Mouse (Mus musculus): ENCODE data around the gene Nsun7. TPM values are rescaled to one million over a fixed set of nuclear protein-coding genes. Genes with fewer than 3 reads are reported as not detected.
A peak's percentile ranks its signal among the peaks of the same experiment; 100 is the strongest.
"Not testable (repeated sequence)": the region's sequence is repeated elsewhere in the genome, so short reads cannot be mapped to it uniquely, and the experiment has no call there.

The Nsun7 gene
- polyA plus RNA-seq, 1 experiment from 2014 or later, result 1.9 TPM

DNA sequence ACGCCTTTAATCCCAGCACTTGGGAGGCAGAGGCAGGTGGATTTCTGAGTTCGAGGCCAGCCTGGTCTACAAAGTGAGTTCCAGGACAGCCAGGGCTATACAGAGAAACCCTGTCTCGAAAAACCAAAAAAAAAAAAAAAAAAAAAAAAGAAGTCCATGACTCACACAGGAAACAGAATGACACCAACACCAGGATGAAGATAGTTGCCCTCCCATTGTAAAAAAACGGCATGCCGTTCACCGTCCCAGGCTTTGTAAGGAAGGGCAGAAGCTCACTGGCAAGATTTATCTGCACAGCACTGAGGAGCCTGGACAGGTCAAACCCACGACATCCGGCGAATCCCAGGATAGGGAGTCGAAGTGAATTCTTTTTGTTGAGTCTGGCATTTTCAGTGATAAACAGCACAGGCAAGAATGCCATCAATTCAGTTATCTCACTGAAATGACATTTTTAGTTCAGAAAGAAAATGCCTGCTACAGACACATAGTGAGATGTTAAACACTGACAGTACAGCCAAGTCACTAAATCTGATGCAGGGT, 13.7 kb upstream of the Nsun7 start:
- no peaks in the 10 kb centered on the region for H3K36me3 ChIP-seq (ENCODE audit: poor library complexity, severe bottlenecking)
- peaks cover 14% of the 10 kb centered on the region for H3K4me1 ChIP-seq
- ATAC-seq, result no peak
- WGBS, result 95% methylated on average over 9 of the region's 10 CpGs
- H3K27ac ChIP-seq, result no peak overlapping the region
- no peak overlapping the region for H3K4me2 ChIP-seq
- no peak overlapping the region for H3K4me3 ChIP-seq
- H3K9ac ChIP-seq, result no peak overlapping the region
- no peaks in the 10 kb centered on the region for H3K9me3 ChIP-seq (replicated peaks)
- no peaks in the 10 kb centered on the region for H3K27me3 ChIP-seq

- no peak for ATAC-seq
- Histone ChIP-seq H3K4me1 (no peaks in the 10 kb centered on the region), H3K36me3 (ENCODE audit: poor library complexity, severe bottlenecking) (no peaks in the 10 kb centered on the region), H3K9ac (no peak overlapping the region), H3K4me3 (no peak overlapping the region), H3K9me3 (replicated peaks) (no peaks in the 10 kb centered on the region), H3K4me2 (no peak overlapping the region), H3K27ac (no peak overlapping the region), H3K27me3 (no peaks in the 10 kb centered on the region)
- WGBS, result 69% methylated on average over 5 of the region's 5 CpGs
Observed at GRCm38 (mm10) chr5:66253219-66253618, 6.5 kb upstream of the Nsun7 start.

- Histone ChIP-seq H3K27ac (no peak overlapping the region), H3K4me1 (peaks cover 5% of the 10 kb centered on the region; the same call in 1 of the 2 replicates), H3K36me3 (ENCODE audit: poor library complexity, severe bottlenecking) (no peaks in the 10 kb centered on the region), H3K9me3 (replicated peaks) (no peaks in the 10 kb centered on the region), H3K27me3 (no peaks in the 10 kb centered on the region), H3K9ac (no peak overlapping the region), H3K4me3 (no peak overlapping the region), H3K4me2 (no peak overlapping the region)
- ATAC-seq, result no peak
- 90% methylated on average over 10 of the region's 10 CpGs for WGBS
Observed at GRCm38 (mm10) chr5:66255044-66255443, 4.7 kb upstream of the Nsun7 start.

DNA sequence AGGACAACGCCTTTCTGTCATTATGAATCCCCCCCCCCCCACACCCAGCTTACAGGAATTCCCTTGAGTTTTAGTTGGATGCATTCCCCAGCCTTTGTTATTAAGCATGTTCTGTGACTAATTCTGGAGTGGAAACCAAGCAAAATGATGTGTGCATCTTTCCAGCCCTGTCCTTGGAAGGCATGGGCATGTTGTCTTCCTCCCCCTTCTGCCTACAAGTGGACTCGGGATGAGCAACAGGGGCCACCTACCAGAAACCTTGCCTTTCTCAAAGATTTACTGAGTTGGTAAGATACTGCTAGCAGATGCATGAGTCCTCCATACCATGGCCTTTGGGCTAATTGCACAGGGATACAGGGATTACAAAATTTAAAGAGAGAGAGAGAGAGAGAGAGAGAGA, 697 bp upstream of the Nsun7 start:
- no peak for ATAC-seq
- Histone ChIP-seq H3K9ac (no peak overlapping the region), H3K9me3 (replicated peaks) (no peaks in the 10 kb centered on the region), H3K27me3 (no peaks in the 10 kb centered on the region), H3K4me1 (peaks cover 5% of the 10 kb centered on the region; the same call in 1 of the 2 replicates), H3K36me3 (ENCODE audit: poor library complexity, severe bottlenecking) (no peaks in the 10 kb centered on the region), H3K4me2 (no peak overlapping the region), H3K4me3 (no peak overlapping the region), H3K27ac (no peak overlapping the region)
- 66% methylated on average over 2 of the region's 2 CpGs for WGBS

- H3K36me3 ChIP-seq (ENCODE audit: poor library complexity, severe bottlenecking); H3K27ac ChIP-seq; H3K27me3 ChIP-seq; H3K4me1 ChIP-seq; ATAC-seq; H3K9me3 ChIP-seq (replicated peaks): not testable (repeated sequence)
- WGBS, result 4% methylated on average over 5 of the region's 5 CpGs
- peak overlapping the region; percentile 83 for H3K9ac ChIP-seq
- peak overlapping the region; percentile 67 for H3K4me3 ChIP-seq
- peak overlapping the region; percentile 82 for H3K4me2 ChIP-seq
Observed at GRCm38 (mm10) chr5:66259431-66259755, 304 bp upstream of the Nsun7 start.

- 81% methylated on average over 2 of the region's 2 CpGs for WGBS
- no peak for ATAC-seq
- H3K4me2 ChIP-seq, result no peak overlapping the region
- H3K9ac ChIP-seq, result no peak overlapping the region
- no peaks in the 10 kb centered on the region for H3K9me3 ChIP-seq (replicated peaks)
- no peak overlapping the region for H3K4me3 ChIP-seq
- H3K27ac ChIP-seq, result no peak overlapping the region
- H3K4me1 ChIP-seq, result peaks cover 5% of the 10 kb centered on the region; the same call in 1 of the 2 replicates
- no peaks in the 10 kb centered on the region for H3K27me3 ChIP-seq
- H3K36me3 ChIP-seq (ENCODE audit: poor library complexity, severe bottlenecking), result no peaks in the 10 kb centered on the region
Observed at GRCm38 (mm10) chr5:66262475-66262874, 2.8 kb downstream of the Nsun7 start.

GRCm38 (mm10) chr5:66263398-66263797, 3.7 kb downstream of the Nsun7 start:
- no peak overlapping the region for H3K9ac ChIP-seq
- H3K36me3 ChIP-seq (ENCODE audit: poor library complexity, severe bottlenecking), result no peaks in the 10 kb centered on the region
- WGBS, result 31% methylated on average over 4 of the region's 4 CpGs
- H3K9me3 ChIP-seq (replicated peaks), result no peaks in the 10 kb centered on the region
- no peak overlapping the region for H3K4me2 ChIP-seq
- no peak overlapping the region for H3K4me3 ChIP-seq
- H3K4me1 ChIP-seq, result peaks cover 5% of the 10 kb centered on the region; the same call in 1 of the 2 replicates
- no peak overlapping the region for H3K27ac ChIP-seq
- no peaks in the 10 kb centered on the region for H3K27me3 ChIP-seq
- ATAC-seq, result no peak

GRCm38 (mm10) chr5:66269616-66270015, 9.9 kb downstream of the Nsun7 start:
- Histone ChIP-seq H3K27ac (no peak overlapping the region), H3K9ac (no peak overlapping the region), H3K4me1 (no peaks in the 10 kb centered on the region), H3K27me3 (no peaks in the 10 kb centered on the region), H3K4me3 (no peak overlapping the region), H3K36me3 (ENCODE audit: poor library complexity, severe bottlenecking) (no peaks in the 10 kb centered on the region), H3K9me3 (replicated peaks) (no peaks in the 10 kb centered on the region), H3K4me2 (no peak overlapping the region)
- 88% methylated on average over 7 of the region's 7 CpGs for WGBS
- ATAC-seq, result no peak

DNA sequence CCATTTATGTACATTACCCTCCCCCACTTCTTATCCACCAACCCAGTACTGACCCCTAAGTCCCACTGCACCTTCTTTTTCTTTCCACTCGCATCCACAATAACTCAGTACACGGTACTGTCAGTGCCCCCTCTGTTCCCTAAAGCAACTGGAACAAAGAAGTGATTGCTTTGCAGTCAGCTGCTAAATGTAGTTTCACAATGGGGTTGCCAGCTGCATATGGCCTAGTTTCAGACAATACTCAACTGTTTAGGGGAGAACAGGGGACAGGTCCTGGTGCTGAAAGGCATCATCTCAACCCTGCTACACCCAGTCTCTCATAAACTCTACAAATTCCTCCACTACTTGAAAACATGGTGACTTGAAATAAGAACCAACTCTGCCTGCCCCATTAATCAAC, 11.4 kb downstream of the Nsun7 start:
- WGBS, result 62% methylated on average over 2 of the region's 2 CpGs

DNA sequence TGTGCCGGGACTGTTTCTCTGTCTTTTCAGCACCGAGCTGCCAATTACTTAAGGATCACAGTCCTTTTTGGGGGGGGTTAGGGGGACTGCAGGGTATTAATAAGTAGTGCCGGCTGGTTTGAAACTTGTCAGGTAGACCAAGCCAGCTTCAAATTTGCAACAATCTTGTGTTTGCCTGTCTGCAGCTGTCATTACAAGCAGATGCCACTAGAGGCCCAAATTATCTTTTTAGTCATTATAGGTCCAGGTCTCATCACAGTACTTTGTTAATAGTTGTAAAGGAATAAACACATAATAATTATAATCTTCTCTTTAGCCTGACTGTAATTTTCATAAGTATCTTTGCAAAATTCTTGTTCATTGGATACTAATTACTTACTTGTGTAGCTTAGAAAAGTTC, 14.7 kb downstream of the Nsun7 start:
- no peaks in the 10 kb centered on the region for H3K4me1 ChIP-seq
- H3K36me3 ChIP-seq (ENCODE audit: poor library complexity, severe bottlenecking), result no peaks in the 10 kb centered on the region
- H3K9ac ChIP-seq, result no peak overlapping the region
- no peak overlapping the region for H3K4me3 ChIP-seq
- no peak for ATAC-seq
- no peaks in the 10 kb centered on the region for H3K9me3 ChIP-seq (replicated peaks)
- H3K27ac ChIP-seq, result no peak overlapping the region
- 66% methylated on average over 3 of the region's 3 CpGs for WGBS
- H3K4me2 ChIP-seq, result no peak overlapping the region
- H3K27me3 ChIP-seq, result no peaks in the 10 kb centered on the region

More for the DNA sequence above, 11.4 kb downstream of the Nsun7 start:
- Histone ChIP-seq H3K36me3 (ENCODE audit: poor library complexity, severe bottlenecking) (no peaks in the 10 kb centered on the region), H3K4me1 (no peaks in the 10 kb centered on the region), H3K9ac (no peak overlapping the region), H3K4me3 (no peak overlapping the region), H3K9me3 (replicated peaks) (no peaks in the 10 kb centered on the region), H3K4me2 (no peak overlapping the region), H3K27me3 (no peaks in the 10 kb centered on the region), H3K27ac (no peak overlapping the region)
- no peak for ATAC-seq

DNA sequence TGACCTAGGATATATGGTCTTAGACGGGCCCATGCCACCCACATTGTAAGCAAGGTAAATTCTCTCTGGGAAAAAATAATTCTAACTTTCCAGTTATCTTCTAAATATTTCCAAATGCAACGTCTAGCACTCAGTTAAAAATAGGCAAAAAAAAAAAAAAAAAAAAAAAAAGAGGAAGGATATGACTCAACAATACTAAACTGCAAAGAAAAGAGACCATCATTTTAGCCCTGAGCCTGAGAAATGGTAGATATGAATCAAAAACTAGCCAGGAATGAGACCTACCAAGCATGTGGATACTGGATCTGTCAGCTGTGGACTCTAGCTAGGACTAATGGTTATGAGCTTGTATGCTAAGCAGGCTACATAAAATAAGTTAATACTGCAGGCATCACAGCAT, 20.0 kb downstream of the Nsun7 start:
- no peaks in the 10 kb centered on the region for H3K4me1 ChIP-seq
- no peak overlapping the region for H3K4me2 ChIP-seq
- no peaks in the 10 kb centered on the region for H3K27me3 ChIP-seq
- H3K9ac ChIP-seq, result no peak overlapping the region
- no peaks in the 10 kb centered on the region for H3K9me3 ChIP-seq (replicated peaks)
- no peak overlapping the region for H3K4me3 ChIP-seq
- no peaks in the 10 kb centered on the region for H3K36me3 ChIP-seq (ENCODE audit: poor library complexity, severe bottlenecking)
- 89% methylated on average over 2 of the region's 2 CpGs for WGBS
- ATAC-seq, result no peak
- H3K27ac ChIP-seq, result no peak overlapping the region

DNA sequence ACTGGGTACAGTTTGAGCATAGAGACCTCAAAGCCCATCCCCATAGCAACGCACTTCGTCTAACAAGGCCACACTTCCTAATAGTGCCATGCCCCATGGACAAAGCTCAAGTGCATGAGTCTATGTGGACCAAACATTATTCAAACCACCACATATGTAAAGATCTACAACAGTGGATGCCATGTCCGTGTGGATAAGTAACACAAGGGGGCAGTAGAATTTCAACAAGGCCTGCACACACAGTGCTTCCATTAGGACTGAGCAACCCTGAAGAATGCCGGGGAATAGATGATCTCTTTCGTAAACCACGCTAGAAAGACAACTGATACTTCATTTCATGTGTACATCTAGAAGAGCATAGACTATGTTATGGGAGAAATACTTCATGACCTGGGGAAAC, 21.0 kb downstream of the Nsun7 start:
- WGBS, result 77% methylated on average over 6 of the region's 6 CpGs
- H3K4me1 ChIP-seq, result no peaks in the 10 kb centered on the region
- no peak for ATAC-seq

GRCm38 (mm10) chr5:66294106-66294625, 34.5 kb downstream of the Nsun7 start:
- no peak for ATAC-seq
- H3K4me3 ChIP-seq, result no peak overlapping the region
- no peak overlapping the region for H3K27ac ChIP-seq
- no peaks in the 10 kb centered on the region for H3K9me3 ChIP-seq (replicated peaks)
- no peak overlapping the region for H3K4me2 ChIP-seq
- H3K36me3 ChIP-seq (ENCODE audit: poor library complexity, severe bottlenecking), result no peaks in the 10 kb centered on the region
- no peaks in the 10 kb centered on the region for H3K4me1 ChIP-seq
- H3K27me3 ChIP-seq, result no peaks in the 10 kb centered on the region
- WGBS, result 93% methylated on average over 11 of the region's 11 CpGs
- H3K9ac ChIP-seq, result no peak overlapping the region

More for the DNA sequence above, 21.0 kb downstream of the Nsun7 start:
- H3K9ac ChIP-seq, result no peak overlapping the region
- no peak overlapping the region for H3K4me3 ChIP-seq
- H3K9me3 ChIP-seq (replicated peaks), result no peaks in the 10 kb centered on the region
- no peak overlapping the region for H3K27ac ChIP-seq
- no peaks in the 10 kb centered on the region for H3K36me3 ChIP-seq (ENCODE audit: poor library complexity, severe bottlenecking)
- H3K4me2 ChIP-seq, result no peak overlapping the region
- H3K27me3 ChIP-seq, result no peaks in the 10 kb centered on the region
